Mouse (Mus musculus): ENCODE measurements around the gene Olfr1309.
"Not testable (repeated sequence)": the region's sequence is repeated elsewhere in the genome, so short reads cannot be mapped to it uniquely, and the experiment has no call there.

Gene Olfr1309

DNA sequence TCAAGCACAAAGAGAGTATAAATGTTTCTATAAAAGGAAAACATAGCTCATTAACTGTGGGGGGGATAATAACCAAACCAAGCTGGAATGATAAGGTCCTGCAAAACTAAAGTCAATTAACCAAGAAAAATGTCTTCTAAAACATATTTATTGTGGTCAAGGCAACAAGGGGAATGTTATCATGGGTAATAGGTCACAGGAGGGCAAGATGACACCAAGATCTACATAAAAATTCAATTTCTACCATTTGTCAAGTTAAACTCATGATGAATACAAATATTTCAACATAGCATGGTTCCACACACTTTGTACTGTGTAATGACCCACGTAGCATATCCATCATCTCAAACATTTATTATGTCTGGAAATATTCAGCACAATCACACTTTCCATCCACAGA is at the start of gene Olfr1309:
Olfr1309 (minus strand) TSS at position 101 of the 400 bp plus-strand sequence.
- DNase-seq = no peak

GRCm38 (mm10) chr2:112026971-112027370 is 36.9 kb upstream of the Olfr1309 start:
- DNase-seq = not testable (repeated sequence)

GRCm38 (mm10) chr2:112024312-112024711 is 34.2 kb upstream of the Olfr1309 start, which contains the start of gene Olfr1311:
Gene Olfr1311 (minus strand): TSS chr2:112024412.
- no peak for DNase-seq

GRCm38 (mm10) chr2:112014900-112015299 is 24.8 kb upstream of the Olfr1309 start:
- no peak for DNase-seq

GRCm38 (mm10) chr2:112012608-112013007 is 22.5 kb upstream of the Olfr1309 start, which contains the start of gene Olfr1310:
Gene Olfr1310 (minus strand): TSS chr2:112012708.
- DNase-seq = no peak

GRCm38 (mm10) chr2:111964844-111965243 is 25.2 kb downstream of the Olfr1309 start, which contains the start of gene Olfr1308:
Gene Olfr1308 (minus strand): TSS chr2:111964944.
- DNase-seq = no peak

GRCm38 (mm10) chr2:111949340-111949739 is 40.7 kb downstream of the Olfr1309 start, which contains the start of gene Olfr1307:
Gene Olfr1307 (minus strand): TSS chr2:111949440.
- DNase-seq = no peak

Measured in right cerebral cortex, postnatal 14 days (tissue).